Mouse (Mus musculus) cortical plate, adult 2 months (tissue): ENCODE measurements around the gene Elavl2. TPM values are rescaled to one million over a fixed set of nuclear protein-coding genes. Genes with fewer than 3 reads are reported as not detected.
"Not testable (repeated sequence)": the region's sequence is repeated elsewhere in the genome, so short reads cannot be mapped to it uniquely, and the experiment has no call there.

Source experiments
- H3K27ac ChIP-seq: fragments of 200-500 bp; 2 replicates; pipeline ENCODE4 v1.5.1; 2012; ENCODE audit warnings: low read length, control low read depth, inconsistent platforms; ENCODE audit not compliant: insufficient read depth
- H3K4me1 ChIP-seq: fragments of 200-500 bp; 2 replicates; pipeline ENCODE4 v1.6.1; 2011; ENCODE audit warnings: low read length; ENCODE audit not compliant: control insufficient read depth, insufficient read depth
- H3K4me3 ChIP-seq: fragments of 200-500 bp; 2 replicates; pipeline ENCODE4 v1.5.1; 2011; ENCODE audit warnings: mild to moderate bottlenecking, low read length, control low read depth; ENCODE audit not compliant: insufficient read depth
- CTCF ChIP-seq: fragments of 200-500 bp; IDR thresholded peaks from 2 replicates; pipeline ENCODE4 v1.5.1; 2011; ENCODE audit warnings: mild to moderate bottlenecking, control low read depth, low read length; ENCODE audit not compliant: insufficient read depth; ENCODE audit errors: extremely low read depth
- POLR2A ChIP-seq: fragments of 200-500 bp; IDR thresholded peaks from 2 replicates; pipeline ENCODE4 v1.6.1; 2011; ENCODE audit warnings: mild to moderate bottlenecking, low read length, control low read depth; ENCODE audit not compliant: insufficient read depth; ENCODE audit errors: extremely low read depth
- polyA plus RNA-seq: library from polyadenylated mRNA; depleted of rRNA; stranded (reverse); fragments of >200 nt; gene quantifications from 2 replicates; pipeline ENCODE4 v1.2.3, GENCODE M21; 2012

Gene Elavl2
- polyA plus RNA-seq, 1 experiment: 38.6 TPM

- Histone ChIP-seq H3K4me1 (peaks cover 4% of the 10 kb centered on the region), H3K27ac (no peak overlapping the region), H3K4me3 (no peak overlapping the region)
- no peak for TF ChIP-seq CTCF
- no peak for TF ChIP-seq POLR2A
These were observed 137.7 kb downstream of the Elavl2 start for GRCm38 (mm10) chr4:91262839-91263238.

DNA sequence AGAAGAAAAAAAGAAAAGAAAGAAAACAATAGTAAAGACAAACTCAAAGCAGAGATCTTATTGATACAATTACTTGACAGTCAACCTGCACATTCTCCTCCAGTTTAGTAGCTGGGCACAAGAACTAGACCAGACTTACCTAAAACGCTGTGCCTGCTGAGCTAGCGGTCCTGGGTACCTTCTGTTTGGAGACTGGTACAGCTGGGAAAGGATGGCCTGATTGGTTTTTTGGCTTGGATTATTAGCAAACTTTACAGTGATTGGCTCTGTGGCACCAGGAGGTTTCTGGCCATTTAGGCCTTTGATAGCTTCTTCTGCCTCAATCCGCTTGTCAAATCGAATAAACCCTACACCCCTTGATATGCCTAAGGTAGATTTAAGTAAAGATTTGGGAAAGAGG lies 140.0 kb downstream of the Elavl2 start:
- Histone ChIP-seq H3K4me3 (no peak overlapping the region), H3K4me1 (peaks cover 2% of the 10 kb centered on the region), H3K27ac (no peak overlapping the region)
- no peak for TF ChIP-seq POLR2A
- no peak for TF ChIP-seq CTCF

- H3K27ac ChIP-seq: no peak overlapping the region
- no peak overlapping the region for H3K4me3 ChIP-seq
- no peak for TF ChIP-seq POLR2A
- no peak for TF ChIP-seq CTCF
- H3K4me1 ChIP-seq: no peaks in the 10 kb centered on the region; the same call in 1 of the 2 replicates
These were observed 151.9 kb downstream of the Elavl2 start for GRCm38 (mm10) chr4:91248650-91249049.

- H3K27ac ChIP-seq, H3K4me1 ChIP-seq, H3K4me3 ChIP-seq: not testable (repeated sequence)
These were observed 155.4 kb downstream of the Elavl2 start for GRCm38 (mm10) chr4:91245136-91245535.

GRCm38 (mm10) chr4:91244554-91244953 lies 156.0 kb downstream of the Elavl2 start:
- TF ChIP-seq POLR2A: no peak
- TF ChIP-seq CTCF: no peak
- no peak overlapping the region for H3K4me3 ChIP-seq
- no peak overlapping the region for H3K27ac ChIP-seq
- no peaks in the 10 kb centered on the region; the same call in 1 of the 2 replicates for H3K4me1 ChIP-seq

DNA sequence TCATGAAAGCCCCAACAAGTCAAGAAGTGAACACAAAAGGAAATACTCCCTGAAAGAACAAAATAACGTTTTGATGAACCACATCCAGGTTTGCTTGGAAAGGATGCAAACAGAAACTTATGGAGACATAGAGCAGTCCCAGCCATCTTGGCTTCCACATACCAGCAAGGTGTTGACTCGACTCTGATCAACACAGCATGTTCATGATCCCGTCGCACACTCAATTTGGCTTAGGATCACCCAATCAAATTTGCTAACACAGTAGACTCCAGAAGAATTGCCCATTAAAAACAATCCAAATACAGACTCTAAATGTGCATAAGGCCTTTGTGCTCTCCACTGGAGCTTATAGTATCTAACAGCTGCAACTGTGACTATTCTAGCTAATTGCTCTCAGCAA lies 156.7 kb downstream of the Elavl2 start:
- Histone ChIP-seq H3K27ac (no peak overlapping the region), H3K4me3 (no peak overlapping the region), H3K4me1 (no peaks in the 10 kb centered on the region; the same call in 1 of the 2 replicates)
- TF ChIP-seq POLR2A: no peak

GRCm38 (mm10) chr4:91238739-91239485 lies 161.7 kb downstream of the Elavl2 start:
- H3K27ac ChIP-seq: no peak overlapping the region
- no peak overlapping the region for H3K4me3 ChIP-seq
- no peak for TF ChIP-seq CTCF
- TF ChIP-seq POLR2A: no peak
- no peaks in the 10 kb centered on the region for H3K4me1 ChIP-seq

DNA sequence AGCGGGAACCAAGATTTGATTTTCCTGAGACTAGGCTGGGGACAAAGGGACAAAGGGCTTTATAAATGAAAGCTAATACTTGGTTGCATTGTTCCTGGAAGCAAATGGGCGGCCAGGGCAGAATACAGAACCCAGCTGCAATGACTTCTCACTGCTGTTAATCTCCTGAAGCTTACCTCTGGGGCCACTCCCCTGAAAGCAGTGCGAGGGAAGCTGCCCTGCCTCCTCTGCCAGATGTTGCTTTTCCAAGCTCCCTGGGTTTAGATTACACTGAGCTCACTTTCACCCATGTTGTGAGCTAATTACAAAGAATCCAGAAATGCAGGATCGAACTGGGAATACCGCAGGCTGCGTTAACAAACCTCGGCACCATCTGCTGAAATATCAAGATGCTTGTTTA lies 163.6 kb downstream of the Elavl2 start:
- Histone ChIP-seq H3K27ac (no peak overlapping the region), H3K4me1 (0 out of 2 replicates have a peak, but pooled peaks cover 1% of the 10 kb centered on the region), H3K4me3 (no peak overlapping the region)
- no peak for TF ChIP-seq CTCF
- no peak for TF ChIP-seq POLR2A

- Histone ChIP-seq H3K4me1 (0 out of 2 replicates have a peak, but pooled peaks cover 1% of the 10 kb centered on the region), H3K4me3 (no peak overlapping the region), H3K27ac (no peak overlapping the region)
- TF ChIP-seq CTCF (no peak), POLR2A (no peak)
These were observed 165.6 kb downstream of the Elavl2 start for GRCm38 (mm10) chr4:91234941-91235340.

GRCm38 (mm10) chr4:91233599-91233998 lies 167.0 kb downstream of the Elavl2 start:
- H3K4me1 ChIP-seq: 0 out of 2 replicates have a peak, but pooled peaks cover 1% of the 10 kb centered on the region
- no peak overlapping the region for H3K4me3 ChIP-seq
- TF ChIP-seq POLR2A (no peak), CTCF (no peak)
- H3K27ac ChIP-seq: no peak overlapping the region

DNA sequence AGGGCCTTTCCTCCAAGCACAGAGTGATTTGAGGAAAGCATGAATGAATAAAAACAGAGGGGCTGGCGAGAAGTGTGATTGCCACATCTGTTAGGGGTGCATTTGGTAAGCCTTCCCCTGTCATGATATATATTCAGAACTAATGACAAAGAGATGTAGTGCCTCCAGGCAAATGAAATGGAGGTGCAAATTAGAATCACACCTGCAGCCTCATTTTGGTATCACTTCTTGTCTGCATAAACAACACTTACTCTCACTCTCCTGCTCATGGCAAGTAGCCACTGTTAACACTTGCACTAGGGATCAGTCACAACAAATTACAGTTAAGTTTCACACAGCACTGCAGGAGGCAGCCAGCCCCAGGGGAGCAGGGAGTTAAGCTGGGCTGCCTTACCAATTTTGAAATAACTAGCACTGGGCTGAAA lies 170.1 kb downstream of the Elavl2 start:
- no peak overlapping the region for H3K4me3 ChIP-seq
- H3K27ac ChIP-seq: no peak overlapping the region
- H3K4me1 ChIP-seq: 0 out of 2 replicates have a peak, but pooled peaks cover 1% of the 10 kb centered on the region
- TF ChIP-seq CTCF (no peak), POLR2A (no peak)
